Mouse (Mus musculus) testis, adult 2 months (tissue): ENCODE data around the gene Dbn1. TPM values are rescaled to one million over a fixed set of nuclear protein-coding genes. Genes with fewer than 3 reads are reported as not detected.

ENCODE experiments used
- H3K27ac ChIP-seq: fragments of 200-500 bp; 2 replicates; pipeline ENCODE4 v1.5.1; 2012; ENCODE audit warnings: low read depth, low read length; ENCODE audit not compliant: control insufficient read depth, insufficient read depth
- H3K27me3 ChIP-seq: fragments of 200-500 bp; 2 replicates; pipeline ENCODE4 v1.6.1; 2012; ENCODE audit warnings: mild to moderate bottlenecking, low read length, moderate library complexity; ENCODE audit not compliant: control insufficient read depth, insufficient read depth
- H3K36me3 ChIP-seq: fragments of 200-500 bp; 2 replicates; pipeline ENCODE4 v1.6.1; 2012; ENCODE audit warnings: mild to moderate bottlenecking, low read length; ENCODE audit not compliant: control insufficient read depth, insufficient read depth
- H3K4me1 ChIP-seq: fragments of 200-500 bp; 2 replicates; pipeline ENCODE4 v1.6.1; 2012; ENCODE audit warnings: low read length; ENCODE audit not compliant: control insufficient read depth, insufficient read depth
- H3K4me3 ChIP-seq: fragments of 200-500 bp; 2 replicates; pipeline ENCODE4 v1.5.1; 2012; ENCODE audit warnings: low read depth, mild to moderate bottlenecking, low read length, moderate library complexity, mixed read lengths; ENCODE audit not compliant: control insufficient read depth
- CTCF ChIP-seq: fragments of 200-500 bp; IDR thresholded peaks from 2 replicates; pipeline ENCODE4 v1.5.1; 2012; ENCODE audit warnings: low read depth, mild to moderate bottlenecking, inconsistent platforms, low read length, moderate library complexity; ENCODE audit not compliant: control insufficient read depth, insufficient read depth, insufficient replicate concordance
- POLR2A ChIP-seq: fragments of 200-500 bp; IDR thresholded peaks from 2 replicates; pipeline ENCODE4 v1.6.1; 2012; ENCODE audit warnings: low read depth, mild to moderate bottlenecking, inconsistent platforms, low read length, moderate library complexity; ENCODE audit not compliant: control insufficient read depth
- polyA plus RNA-seq: library from polyadenylated mRNA; depleted of rRNA; stranded (reverse); fragments of >200 nt; gene quantifications from 2 replicates; pipeline ENCODE4 v1.2.3, GENCODE M21; 2012

Dbn1 gene
- polyA plus RNA-seq, 1 experiment = 89.3 TPM

DNA sequence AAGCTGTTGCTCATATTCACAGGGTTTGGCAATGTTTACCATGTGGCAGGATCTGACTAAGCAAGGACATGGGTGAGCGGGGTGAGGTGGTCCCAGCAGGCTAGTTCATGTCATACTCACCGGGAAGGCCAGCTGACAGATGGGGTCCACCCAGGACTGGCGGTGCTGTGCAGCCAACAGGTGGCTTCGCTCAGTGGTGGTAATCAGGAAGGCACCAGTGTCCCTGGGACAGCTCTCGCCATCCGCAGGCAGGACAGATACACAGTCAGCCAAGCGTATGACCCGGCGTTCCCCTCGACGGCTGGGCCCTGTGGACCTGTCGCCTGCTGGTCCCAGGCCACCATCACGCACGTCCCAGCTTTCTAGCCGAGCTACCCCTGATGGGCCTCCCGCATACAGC, 39.3 kb upstream of the Dbn1 start:
- Histone ChIP-seq H3K4me3 (no peak overlapping the region), H3K27me3 (no peaks in the 10 kb centered on the region), H3K4me1 (peaks cover 15% of the 10 kb centered on the region), H3K27ac (no peak overlapping the region), H3K36me3 (peaks cover 2% of the 10 kb centered on the region)
- TF ChIP-seq POLR2A = no peak

- Histone ChIP-seq H3K36me3 (no peaks in the 10 kb centered on the region; the same call in 1 of the 2 replicates), H3K27me3 (no peaks in the 10 kb centered on the region), H3K27ac (no peak overlapping the region), H3K4me1 (peaks cover 15% of the 10 kb centered on the region), H3K4me3 (no peak overlapping the region)
- TF ChIP-seq CTCF (no peak), POLR2A (no peak)
Measured at GRCm38 (mm10) chr13:55525733-55526553, 38.0 kb upstream of the Dbn1 start.

- H3K27me3 ChIP-seq = no peaks in the 10 kb centered on the region
- TF ChIP-seq POLR2A (no peak), CTCF (no peak)
- no peaks in the 10 kb centered on the region for H3K36me3 ChIP-seq
- H3K4me1 ChIP-seq = peaks cover 15% of the 10 kb centered on the region
- H3K4me3 ChIP-seq = peak overlapping the region; percentile 6; the same call in 1 of the 2 replicates
- no peak overlapping the region for H3K27ac ChIP-seq
Measured at GRCm38 (mm10) chr13:55523951-55524600, 36.2 kb upstream of the Dbn1 start.

DNA sequence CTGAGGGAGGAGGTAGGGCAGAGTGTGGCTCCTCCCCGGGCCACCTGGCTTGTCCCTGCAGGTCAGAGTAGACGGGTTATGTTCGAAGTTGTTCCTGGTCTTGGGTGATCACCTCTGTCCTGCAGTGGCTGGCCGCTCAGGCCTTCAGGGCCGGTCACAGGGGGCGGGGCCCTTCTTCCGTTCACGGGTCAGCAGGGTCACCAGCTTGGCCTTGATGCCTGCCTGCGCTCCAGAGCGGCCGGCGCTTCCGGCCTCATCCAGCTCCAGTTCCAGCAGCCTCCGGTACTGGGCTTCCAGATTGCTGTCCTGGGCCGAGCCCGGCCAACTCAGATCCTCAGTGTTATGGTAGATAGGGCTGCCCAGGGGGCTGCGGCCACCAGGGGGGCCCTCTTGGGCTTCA, 35.4 kb upstream of the Dbn1 start:
- no peak overlapping the region for H3K27ac ChIP-seq
- H3K4me1 ChIP-seq = peaks cover 15% of the 10 kb centered on the region
- H3K27me3 ChIP-seq = no peaks in the 10 kb centered on the region
- no peak overlapping the region for H3K4me3 ChIP-seq
- TF ChIP-seq POLR2A = no peak
- H3K36me3 ChIP-seq = no peaks in the 10 kb centered on the region

DNA sequence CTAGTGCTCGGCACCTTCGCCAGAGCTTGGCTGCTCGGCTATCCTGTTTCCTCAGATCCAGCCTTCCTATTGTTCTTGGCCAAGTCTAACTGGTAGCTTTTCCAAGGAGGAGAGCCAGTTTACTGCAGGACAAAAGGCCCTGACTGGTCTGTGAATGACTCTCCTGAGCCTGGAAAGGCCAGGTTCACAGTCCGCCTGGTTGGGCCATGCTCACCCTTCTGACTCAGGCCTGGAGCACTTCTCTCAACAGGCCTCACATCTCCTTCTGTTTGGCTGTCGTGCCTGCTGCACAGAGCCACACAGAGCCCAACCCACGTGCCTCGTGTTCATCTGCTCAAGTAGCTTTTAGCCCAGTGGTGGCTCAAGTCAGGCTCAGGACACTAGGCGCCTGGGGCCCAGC, 34.8 kb upstream of the Dbn1 start:
- no peaks in the 10 kb centered on the region for H3K27me3 ChIP-seq
- no peak overlapping the region for H3K4me3 ChIP-seq
- TF ChIP-seq CTCF = no peak
- no peak for TF ChIP-seq POLR2A
- no peaks in the 10 kb centered on the region for H3K36me3 ChIP-seq
- H3K27ac ChIP-seq = no peak overlapping the region
- H3K4me1 ChIP-seq = peaks cover 15% of the 10 kb centered on the region

DNA sequence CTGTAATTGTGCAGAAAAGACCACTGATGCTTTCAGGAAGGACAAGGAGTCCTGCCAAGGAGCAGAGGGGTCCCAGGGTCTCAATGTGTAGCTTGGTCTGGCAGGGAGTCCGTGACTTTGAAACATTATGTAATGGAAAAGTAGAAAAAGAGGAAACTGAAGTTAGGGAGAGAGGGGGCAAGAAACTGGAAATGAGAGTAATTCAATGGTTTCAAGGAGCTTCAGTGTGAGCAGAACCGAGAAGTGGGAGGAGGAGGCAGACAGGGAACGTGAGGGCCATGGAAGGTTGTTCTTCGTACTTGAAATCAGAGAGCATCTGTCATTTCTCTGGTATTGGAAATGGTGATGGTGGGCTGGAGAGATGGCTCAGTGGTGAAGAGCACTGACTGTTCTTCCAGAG, 31.7 kb upstream of the Dbn1 start:
- no peak overlapping the region for H3K27ac ChIP-seq
- no peaks in the 10 kb centered on the region for H3K27me3 ChIP-seq
- no peak for TF ChIP-seq POLR2A
- TF ChIP-seq CTCF = no peak
- no peaks in the 10 kb centered on the region for H3K36me3 ChIP-seq
- H3K4me3 ChIP-seq = no peak overlapping the region
- H3K4me1 ChIP-seq = peaks cover 15% of the 10 kb centered on the region

DNA sequence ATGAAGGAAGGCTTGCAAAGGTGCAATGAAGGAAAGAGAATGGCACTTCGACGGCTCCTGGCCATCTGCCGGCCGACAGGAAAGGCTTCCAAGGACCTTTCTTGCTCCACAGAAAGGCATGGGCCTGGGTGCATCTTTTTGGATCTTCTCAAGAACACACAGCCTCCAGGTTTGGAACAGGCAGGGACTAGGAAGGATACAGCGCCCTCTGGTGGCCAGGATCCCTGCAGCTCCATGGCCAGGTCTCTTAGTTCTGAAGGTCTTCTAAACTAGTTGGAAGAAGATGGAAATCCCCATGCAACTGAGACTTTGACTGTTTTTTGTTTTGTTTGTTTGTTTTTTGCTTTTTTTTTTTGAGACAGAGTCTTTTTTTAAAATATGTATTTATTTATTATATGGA, 29.0 kb upstream of the Dbn1 start:
- peaks cover 17% of the 10 kb centered on the region for H3K4me1 ChIP-seq
- no peak overlapping the region for H3K4me3 ChIP-seq
- H3K27me3 ChIP-seq = no peaks in the 10 kb centered on the region
- TF ChIP-seq POLR2A (no peak), CTCF (peak; percentile 89; the same call in 1 of the 2 replicates)
- H3K27ac ChIP-seq = no peak overlapping the region
- H3K36me3 ChIP-seq = no peaks in the 10 kb centered on the region
